Mouse (Mus musculus) C2C12 (cell line): ENCODE measurements around the gene Zfp791. TPM values are rescaled to one million over a fixed set of nuclear protein-coding genes. Genes with fewer than 3 reads are reported as not detected.
"Not testable (repeated sequence)": the region's sequence is repeated elsewhere in the genome, so short reads cannot be mapped to it uniquely, and the experiment has no call there.

Experiments
- H3K27me3 ChIP-seq: one replicate; pipeline ENCODE4 v1.6.1; 2011; ENCODE audit not compliant: control insufficient read depth, insufficient read depth, insufficient read length
- H3K36me3 ChIP-seq: one replicate; pipeline ENCODE4 v1.6.1; 2011; ENCODE audit not compliant: control insufficient read depth, insufficient read depth
- H3K4me3 ChIP-seq: one replicate; pipeline ENCODE4 v1.5.1; 2011; ENCODE audit warnings: mild to moderate bottlenecking, control low read depth; ENCODE audit not compliant: poor library complexity, insufficient read depth, severe bottlenecking
- H3K79me2 ChIP-seq: one replicate; pipeline ENCODE4 v1.6.1; 2011; ENCODE audit not compliant: control insufficient read depth, insufficient read depth
- H3K79me3 ChIP-seq: one replicate; pipeline ENCODE4 v1.6.1; 2011; ENCODE audit warnings: low read depth, control low read depth
- H3ac ChIP-seq: one replicate; pipeline ENCODE3; 2011; ENCODE audit warnings: low read depth; ENCODE audit not compliant: control insufficient read depth, insufficient read length
- CEBPB ChIP-seq: IDR thresholded peaks from one replicate; pipeline ENCODE4 v1.6.1; 2011; ENCODE audit warnings: low read depth, mild to moderate bottlenecking, control low read depth, moderate library complexity
- CTCF ChIP-seq: IDR thresholded peaks from one replicate; pipeline ENCODE4 v1.5.1; 2011; ENCODE audit not compliant: control insufficient read depth, insufficient read depth, insufficient read length
- FOSL1 ChIP-seq: IDR thresholded peaks from one replicate; pipeline ENCODE4 v1.8.0; 2011; ENCODE audit warnings: mild to moderate bottlenecking, low read length; ENCODE audit not compliant: poor library complexity, insufficient read depth, severe bottlenecking
- MAX ChIP-seq: IDR thresholded peaks from one replicate; pipeline ENCODE4 v1.6.1; 2011; ENCODE audit warnings: mild to moderate bottlenecking, control low read depth
- MYOD1 ChIP-seq: IDR thresholded peaks from one replicate; pipeline ENCODE4 v1.6.1; 2011; ENCODE audit warnings: low read depth; ENCODE audit not compliant: control insufficient read depth, insufficient read length
- MYOG ChIP-seq: IDR thresholded peaks from one replicate; pipeline ENCODE4 v1.6.1; 2011; ENCODE audit not compliant: control insufficient read depth, insufficient read length; ENCODE audit errors: extremely low read depth
- USF1 ChIP-seq: IDR thresholded peaks from one replicate; pipeline ENCODE4 v1.6.1; 2011; ENCODE audit warnings: low read depth, mild to moderate bottlenecking, control low read depth, moderate library complexity
- polyA plus RNA-seq: library from polyadenylated mRNA; unstranded; fragments of >200 nt; fragmentation: generic; extraction: Trizol; gene quantifications from one replicate; pipeline ENCODE4 v1.2.1, GENCODE M21; 2012; ENCODE audit warnings: missing spikeins

Gene Zfp791
- polyA plus RNA-seq, 1 experiment = 0.07 TPM

DNA sequence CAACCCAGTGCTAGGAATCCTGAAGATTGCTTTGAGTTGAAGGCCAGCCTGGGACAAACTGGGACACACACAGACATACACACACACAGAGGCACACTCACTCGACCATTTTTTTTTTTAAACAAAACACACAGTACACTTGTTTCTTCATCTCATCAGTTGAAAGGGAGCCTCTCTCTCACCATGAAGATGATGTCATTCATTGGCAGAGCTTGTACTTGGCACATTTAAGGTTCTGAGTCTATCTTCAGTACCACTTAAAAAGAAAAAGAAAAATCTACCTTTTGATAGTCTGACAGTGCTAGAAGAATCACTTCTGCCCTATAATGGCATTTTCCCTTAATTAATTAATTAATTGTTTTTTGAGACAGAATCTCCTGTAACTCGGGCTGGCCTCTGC, 34.1 kb downstream of the Zfp791 start:
- TF ChIP-seq MAX = no peak
- no peak for TF ChIP-seq CTCF
- TF ChIP-seq MYOG = no peak
- no peak for TF ChIP-seq FOSL1
- no peak for TF ChIP-seq CEBPB
- TF ChIP-seq USF1 = no peak
- no peak for TF ChIP-seq MYOD1
- no peaks in the 10 kb centered on the region for H3K79me2 ChIP-seq
- peaks cover 19% of the 10 kb centered on the region for H3K36me3 ChIP-seq

DNA sequence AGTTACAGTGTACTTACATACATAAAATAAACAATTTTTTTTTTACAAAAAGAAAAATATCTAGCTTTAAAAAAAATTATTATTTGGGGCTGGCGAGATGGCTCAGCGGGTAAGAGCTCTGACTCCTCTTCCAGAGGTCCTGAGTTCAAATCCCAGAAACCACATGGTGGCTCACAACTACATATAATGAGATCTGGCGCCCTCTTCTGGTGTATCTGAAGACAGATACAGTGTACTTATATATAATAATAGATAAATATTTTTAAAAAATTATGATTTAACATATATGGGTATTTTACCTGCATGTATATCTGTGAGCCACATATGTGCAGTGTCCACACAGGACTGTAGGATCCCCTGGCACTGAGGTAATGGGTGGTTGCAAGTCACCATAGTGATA, 36.7 kb downstream of the Zfp791 start:
- Histone ChIP-seq H3K4me3 (no peak overlapping the region), H3ac (no peak overlapping the region), H3K27me3 (no peaks in the 10 kb centered on the region), H3K36me3 (peaks cover 11% of the 10 kb centered on the region), H3K79me3 (peaks cover 7% of the 10 kb centered on the region), H3K79me2 (peaks cover 6% of the 10 kb centered on the region)
- TF ChIP-seq MYOG = no peak
- TF ChIP-seq CEBPB = no peak
- TF ChIP-seq CTCF = no peak
- TF ChIP-seq MAX = no peak
- TF ChIP-seq FOSL1 = no peak
- TF ChIP-seq MYOD1 = no peak
- no peak for TF ChIP-seq USF1

More for the DNA sequence above, 34.1 kb downstream of the Zfp791 start:
- no peak overlapping the region for H3ac ChIP-seq
- H3K79me3 ChIP-seq = peaks cover 2% of the 10 kb centered on the region
- no peak overlapping the region for H3K4me3 ChIP-seq
- H3K27me3 ChIP-seq = no peaks in the 10 kb centered on the region

DNA sequence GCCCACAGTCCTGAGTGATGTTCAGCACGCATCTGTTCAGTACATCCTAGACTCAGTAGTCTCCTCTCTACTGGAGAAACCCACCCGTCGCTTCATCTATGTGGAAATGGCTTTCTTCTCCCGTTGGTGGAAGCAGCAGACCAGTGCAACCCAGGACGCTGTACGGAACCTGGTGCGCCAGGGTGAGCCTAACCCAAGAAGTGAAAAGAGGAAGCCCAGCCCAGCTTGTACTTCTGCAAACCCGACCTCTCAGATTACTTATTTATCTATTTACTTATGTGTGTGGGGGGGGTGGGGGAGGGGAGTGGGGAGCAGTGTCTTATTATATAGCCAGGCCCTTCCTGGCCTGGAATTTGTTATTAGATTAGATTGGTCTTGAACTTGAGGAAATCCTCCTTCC, 38.3 kb downstream of the Zfp791 start:
- Histone ChIP-seq H3K79me2 (peaks cover 21% of the 10 kb centered on the region), H3K36me3 (peaks cover 11% of the 10 kb centered on the region), H3K27me3 (no peaks in the 10 kb centered on the region), H3ac (no peak overlapping the region), H3K4me3 (no peak overlapping the region), H3K79me3 (peaks cover 11% of the 10 kb centered on the region)
- no peak for TF ChIP-seq MAX
- no peak for TF ChIP-seq MYOD1
- no peak for TF ChIP-seq CTCF
- no peak for TF ChIP-seq CEBPB
- TF ChIP-seq FOSL1 = no peak
- no peak for TF ChIP-seq USF1
- TF ChIP-seq MYOG = no peak

DNA sequence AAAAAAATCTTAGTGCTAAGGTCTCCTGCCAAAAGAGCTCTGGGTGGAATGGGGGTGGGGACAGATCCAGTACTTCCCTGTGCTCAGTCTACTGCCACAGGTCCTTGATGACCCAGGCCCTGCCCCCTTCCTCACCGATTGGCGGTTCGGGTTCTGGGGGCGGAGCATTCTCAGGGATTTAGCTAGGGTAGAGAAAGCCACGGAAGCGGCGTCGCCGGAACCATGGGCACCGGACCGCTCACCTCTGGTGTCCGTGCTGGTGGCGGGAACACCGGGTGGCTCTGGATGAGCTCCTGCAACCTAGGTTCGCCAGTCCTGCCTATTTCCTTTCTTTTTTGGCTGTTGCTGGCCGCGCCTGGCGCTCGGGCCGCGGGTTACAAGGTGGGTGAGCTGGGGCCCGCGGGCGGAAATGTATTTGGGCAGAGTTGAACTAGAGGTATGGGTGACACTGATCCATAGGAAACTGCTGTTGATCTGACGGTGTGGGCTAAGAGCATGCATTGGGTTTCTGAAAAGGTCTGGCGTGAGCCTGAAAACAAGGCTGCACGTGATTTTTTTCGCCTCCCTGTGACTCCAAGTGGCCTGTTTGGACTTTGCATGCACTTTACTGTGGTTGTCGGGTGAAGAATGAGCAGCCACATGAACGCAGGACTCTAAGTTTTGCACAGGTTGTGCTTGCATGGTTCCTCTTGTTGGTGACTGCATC, 39.6 kb downstream of the Zfp791 start, which contains the start of gene Man2b1:
Gene Man2b1 (plus strand): TSS at position 163 of the 706 bp plus-strand sequence.
- Histone ChIP-seq H3K36me3 (peaks cover 24% of the 10 kb centered on the region), H3K79me3 (peaks cover 15% of the 10 kb centered on the region), H3ac (peak within 1 kb of the TSS; percentile 38), H3K79me2 (peaks cover 26% of the 10 kb centered on the region), H3K4me3 (peak within 1 kb of the TSS; percentile 33), H3K27me3 (no peaks in the 10 kb centered on the region)
- TF ChIP-seq CTCF (no peak), USF1 (peak; percentile 62)

DNA sequence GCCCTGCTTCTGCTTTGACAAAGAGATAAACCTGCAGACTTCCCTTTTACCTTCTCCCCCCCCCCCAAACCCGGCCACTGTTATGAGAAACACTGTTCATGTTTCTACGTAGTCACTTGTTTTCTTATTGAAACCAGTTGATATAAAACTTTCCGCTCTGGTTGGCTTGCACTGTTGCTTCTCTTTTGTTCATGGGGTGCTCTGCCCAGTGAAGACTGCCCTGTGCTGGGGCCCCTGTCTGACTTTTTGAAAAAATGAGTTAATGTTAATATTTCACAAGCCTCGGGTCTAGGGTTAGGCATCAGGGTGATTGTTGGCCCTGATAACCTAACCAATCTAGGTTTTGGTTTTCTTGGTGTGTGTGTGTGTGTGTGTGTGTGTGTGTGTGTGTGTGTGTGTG, 40.7 kb downstream of the Zfp791 start:
- H3K36me3 ChIP-seq = peaks cover 24% of the 10 kb centered on the region
- H3K4me3 ChIP-seq, H3ac ChIP-seq, H3K27me3 ChIP-seq: not testable (repeated sequence)
- peaks cover 15% of the 10 kb centered on the region for H3K79me3 ChIP-seq
- peaks cover 26% of the 10 kb centered on the region for H3K79me2 ChIP-seq

DNA sequence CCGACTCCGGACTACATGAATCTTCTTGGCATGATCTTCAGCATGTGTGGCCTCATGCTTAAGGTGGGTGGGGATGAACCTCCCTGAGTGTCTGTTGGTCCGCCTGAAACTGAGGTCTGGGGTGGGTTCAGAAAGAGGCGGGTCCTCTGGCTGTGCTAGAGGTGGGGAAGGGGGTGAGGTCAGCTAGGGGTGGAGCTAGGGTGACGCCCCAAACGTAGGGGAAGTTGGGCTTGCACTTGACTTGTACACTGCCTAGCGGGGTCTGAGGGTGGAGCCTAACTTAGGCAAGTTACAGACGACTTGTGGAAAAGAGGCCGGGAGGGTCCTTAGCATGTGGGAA, 41.7 kb downstream of the Zfp791 start, which contains the start of gene Wdr83:
Gene Wdr83 (minus strand): TSS at position 91 of the 340 bp plus-strand sequence.
- peak within 1 kb of the TSS; percentile 83 for H3ac ChIP-seq
- TF ChIP-seq FOSL1 (no peak), MYOD1 (no peak), CEBPB (no peak), MYOG (no peak), USF1 (no peak), MAX (no peak), CTCF (no peak)
- peak within 1 kb of the TSS; percentile 69 for H3K4me3 ChIP-seq
- no peaks in the 10 kb centered on the region for H3K27me3 ChIP-seq
- H3K79me3 ChIP-seq = peaks cover 15% of the 10 kb centered on the region
- H3K79me2 ChIP-seq = peaks cover 26% of the 10 kb centered on the region
- H3K36me3 ChIP-seq = peaks cover 29% of the 10 kb centered on the region
